Mouse (Mus musculus): ENCODE results near the gene Bpifa5. TPM values are rescaled to one million over a fixed set of nuclear protein-coding genes. Genes with fewer than 3 reads are reported as not detected.

Gene Bpifa5
- total RNA-seq, 2 experiments from 2014 or later, result not detected

DNA sequence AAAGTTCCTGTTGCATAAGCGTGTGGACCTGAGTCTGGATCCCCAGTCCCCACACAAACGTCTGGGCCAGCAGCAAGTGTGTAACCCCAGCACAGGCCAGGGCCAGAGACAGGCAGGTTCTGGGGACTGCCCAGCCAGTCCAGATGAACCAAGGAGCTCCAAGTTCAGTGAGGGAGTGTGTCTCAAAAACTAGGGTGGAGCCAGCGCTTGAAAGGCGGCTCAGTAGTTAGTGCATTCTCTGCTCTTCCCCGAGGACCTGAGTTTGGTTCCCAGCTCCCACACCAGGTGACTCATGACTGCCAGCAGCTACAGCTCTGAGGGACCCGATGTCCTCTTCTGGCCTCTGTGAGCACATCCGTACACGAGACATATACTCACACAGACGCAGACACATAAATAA is 34.6 kb downstream of the Bpifa5 start:
- intact Hi-C loops (cut with DNase I), result no loop called here
- DNase-seq (ENCODE audit: low spot score in 2 of 2), result no peak

DNA sequence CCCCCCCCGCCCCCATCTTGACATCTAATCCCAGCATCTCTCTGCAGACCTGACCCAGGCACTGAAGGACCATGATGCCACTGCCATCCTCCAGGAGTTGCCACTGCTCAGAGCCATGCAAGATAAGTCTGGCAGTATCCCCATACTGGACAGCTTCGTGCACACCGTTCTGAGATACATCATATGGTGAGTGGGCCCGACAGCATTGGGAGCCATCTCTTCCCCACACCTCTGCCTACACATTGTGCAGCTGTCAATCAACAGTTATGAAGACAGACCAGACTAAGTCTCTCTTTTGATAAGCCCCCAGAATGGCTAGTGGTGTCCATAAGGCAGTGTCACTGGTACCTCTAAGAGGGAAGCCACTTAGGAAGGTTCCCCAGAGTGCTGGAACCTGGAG is 42.2 kb downstream of the Bpifa5 start:
- DNase-seq (ENCODE audit: low spot score in 2 of 2), result peak; percentile 48 to 63
- intact Hi-C loops (cut with DNase I), result no loop called here

DNA sequence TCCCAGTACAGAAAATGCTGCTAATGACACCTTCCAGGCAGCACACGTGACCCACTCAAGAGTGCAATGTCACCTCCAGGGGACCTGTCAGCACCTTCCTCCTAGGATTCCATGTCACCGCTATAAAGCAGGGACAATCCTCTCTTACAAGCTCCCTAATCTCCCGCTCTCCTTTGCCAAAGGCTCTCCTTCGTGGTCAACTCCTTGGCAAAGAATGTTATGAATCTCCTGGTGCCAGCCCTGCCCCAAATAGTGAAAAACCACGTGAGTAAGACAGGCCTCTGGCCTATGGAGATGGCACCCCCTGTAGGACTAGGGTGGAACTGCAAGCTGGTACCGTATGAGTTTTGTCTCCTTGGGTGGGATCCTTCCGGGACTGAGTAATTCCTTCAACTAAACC is 44.5 kb downstream of the Bpifa5 start:
- intact Hi-C loops (cut with DNase I), result no loop called here
- no peak for DNase-seq (ENCODE audit: low spot score in 2 of 2)

DNA sequence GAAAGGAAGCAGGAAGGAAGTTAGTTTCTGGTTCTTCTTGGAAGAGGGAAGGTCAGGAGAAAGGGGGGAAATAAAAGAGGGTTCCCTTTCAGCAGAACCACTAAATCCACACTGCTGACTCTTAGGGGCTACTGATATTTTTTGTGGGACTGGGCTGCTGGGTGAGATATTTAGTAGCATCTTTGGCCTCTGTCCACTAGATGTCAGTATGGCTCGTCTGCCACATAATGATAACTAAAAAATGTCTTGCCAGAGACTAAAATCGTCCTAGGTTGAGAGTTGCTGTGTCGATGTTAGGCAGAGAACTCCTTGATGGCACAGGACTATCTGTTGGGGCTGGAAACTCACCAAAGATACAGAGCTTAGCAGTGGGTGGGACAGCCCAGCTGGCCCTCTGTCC is 46.7 kb downstream of the Bpifa5 start:
- DNase-seq (ENCODE audit: low spot score in 2 of 2), result peak; percentile 44 to 45
- intact Hi-C loops (cut with DNase I), result no loop called here

DNA sequence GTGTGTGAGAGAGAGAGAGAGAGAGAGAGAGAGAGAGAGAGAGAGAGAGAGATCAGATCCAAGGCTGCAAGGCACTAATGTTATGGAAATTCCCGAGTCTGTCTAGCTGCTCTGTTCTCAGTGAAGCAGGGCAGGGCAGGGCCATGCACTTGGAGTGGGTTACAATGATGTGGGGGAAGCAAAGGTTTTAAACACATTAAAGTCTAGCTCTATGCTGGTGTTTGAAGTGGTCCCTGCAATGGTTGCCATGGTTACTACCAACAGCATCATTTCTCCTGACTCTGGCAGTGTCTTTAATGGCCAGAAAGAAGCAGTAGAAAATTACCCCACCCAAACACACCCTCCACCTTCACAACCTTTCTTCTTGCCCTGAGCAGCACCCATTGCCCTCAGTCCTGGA is 48.7 kb downstream of the Bpifa5 start:
- DNase-seq (ENCODE audit: low spot score in 2 of 2), result no peak
- intact Hi-C loops (cut with DNase I), result loop anchor here (5.0 kb wide), 1 partner anchor 81 kb away; no protein-coding TSS in a partner anchor

DNA sequence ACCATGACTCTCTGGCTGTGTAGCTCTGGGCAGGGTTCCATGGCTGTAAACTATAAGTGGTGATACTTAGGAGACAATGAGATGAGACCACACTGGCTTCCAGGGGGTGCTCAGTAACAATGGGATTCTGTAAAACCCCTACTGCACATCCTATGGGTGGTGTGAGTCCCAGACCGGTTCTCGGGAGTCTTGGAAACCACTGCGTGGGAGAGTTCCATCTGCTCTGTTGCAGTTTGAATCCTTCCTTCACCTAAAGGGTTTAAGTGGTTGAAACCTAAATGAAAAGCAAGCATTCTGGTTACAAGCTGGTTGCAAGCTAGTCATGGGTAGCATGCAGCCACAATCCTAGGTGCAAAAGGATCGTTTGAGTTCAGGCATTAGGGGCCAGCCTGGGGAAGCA is 49.5 kb downstream of the Bpifa5 start:
- DNase-seq (ENCODE audit: low spot score in 2 of 2), result peak; percentile 68 to 87
- intact Hi-C loops (cut with DNase I), result loop anchor here (1.0 to 5.0 kb wide), 2 partner anchors 80 to 167 kb away; no protein-coding TSS in a partner anchor

DNA sequence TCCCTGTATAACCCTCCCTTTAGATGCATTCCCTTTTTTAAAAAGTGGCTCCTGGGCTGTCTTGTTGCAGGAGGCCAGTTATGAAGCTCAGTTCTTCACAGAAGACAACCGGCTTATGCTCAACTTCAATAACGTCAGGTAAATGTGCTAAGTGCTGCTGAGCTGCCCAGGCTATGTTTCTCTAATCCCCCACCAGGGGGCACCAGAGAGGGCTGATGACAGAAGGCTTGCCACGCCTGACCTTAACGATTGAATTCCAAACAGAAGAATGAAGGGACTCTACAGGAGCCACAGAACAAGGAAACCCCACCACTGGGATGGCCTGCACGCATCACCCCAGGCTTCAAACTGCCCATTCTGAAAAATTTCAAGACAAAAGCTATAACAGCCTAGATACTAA is 52.8 kb downstream of the Bpifa5 start:
- intact Hi-C loops (cut with DNase I), result no loop called here
- DNase-seq (ENCODE audit: low spot score in 2 of 2), result peak in 1 of 2 experiments; percentile 67

Other genes starting within 250 kb of the Bpifa5 start
- gene Bpifb3, start 244.4 kb upstream of the Bpifa5 start, total RNA-seq (2021), result not detected
- gene Bpifb4, start 224.4 kb upstream of the Bpifa5 start, total RNA-seq (2021), result not detected
- gene Bpifa6, start 187.7 kb upstream of the Bpifa5 start, total RNA-seq (2021), result not detected
- not detected for gene Bpifa2, start 154.3 kb upstream of the Bpifa5 start, total RNA-seq (2021)
- not detected for gene Bpifa3, start 32.3 kb upstream of the Bpifa5 start, total RNA-seq (2021)
- not detected for gene Bpifa1, start 19.7 kb upstream of the Bpifa5 start, total RNA-seq (2021)
- gene Bpifb1, start 28.2 kb downstream of the Bpifa5 start, total RNA-seq (2021), result under 1 TPM; 0.27 to 0.37 TPM
- not detected for gene Bpifb5, start 61.1 kb downstream of the Bpifa5 start, total RNA-seq (2021)
- not detected for gene Bpifb9a, start 95.2 kb downstream of the Bpifa5 start, total RNA-seq (2021)
- not detected for gene Bpifb9b, start 144.6 kb downstream of the Bpifa5 start, total RNA-seq (2021)
- 10 to 100 TPM; 11.8 to 13.5 TPM for gene Cdk5rap1, start 210.4 kb downstream of the Bpifa5 start, total RNA-seq (2021)
- 10 to 100 TPM; 31.4 to 31.9 TPM for gene Snta1, start 245.5 kb downstream of the Bpifa5 start, total RNA-seq (2021)

Measured in left cerebral cortex, postnatal 14 days (tissue).